Comparison of ENCODE assay signal across 12 mouse cellular contexts in genomic region chr10:68203322-68203721, GRCm38 (mm10).
"Had no signal": no experiment of that assay in that cellular context is flagged by ENCODE, and none has a peak within 500 bp of the region (broad histone marks: within the 10 kb centered on the region; RNA-seq: fewer than 3 reads in every experiment).

No protein-coding gene starts in this region.

- H3K9me3 ChIP-seq: limb, embryonic 15.5 days; liver, embryonic 13.5 days; lung, embryonic 15.5 days; midbrain, embryonic 13.5 days; neural tube, embryonic 12.5 days had no signal

- H3K27me3 ChIP-seq: limb, embryonic 15.5 days; liver, embryonic 13.5 days; lung, embryonic 15.5 days; midbrain, embryonic 13.5 days; neural tube, embryonic 12.5 days had no signal

- H3K4me3 ChIP-seq: left cerebral cortex, adult 2 months; limb, embryonic 15.5 days; liver, embryonic 13.5 days; lung, embryonic 15.5 days; midbrain, embryonic 13.5 days; neural tube, embryonic 12.5 days had no signal

- DNase-seq: kidney, adult 18-20 months; liver, embryonic 13.5 days; liver, postnatal 0 days; right cerebral cortex, postnatal 4 days; spleen, adult 18-20 months; thymus, adult 18-20 months; thymus, postnatal 25 days had no signal

- H3K36me3 ChIP-seq: liver, embryonic 13.5 days had no signal

- H3K9ac ChIP-seq: limb, embryonic 15.5 days; liver, embryonic 13.5 days; liver, postnatal 0 days; lung, embryonic 15.5 days; midbrain, embryonic 13.5 days; neural tube, embryonic 12.5 days had no signal

- H3K4me1 ChIP-seq: liver, embryonic 13.5 days had no signal

- H3K27ac ChIP-seq: left cerebral cortex, adult 2 months; limb, embryonic 15.5 days; liver, embryonic 13.5 days; lung, embryonic 15.5 days; midbrain, embryonic 13.5 days; neural tube, embryonic 12.5 days had no signal

- H3K4me2 ChIP-seq: limb, embryonic 15.5 days; liver, embryonic 13.5 days; lung, embryonic 15.5 days; midbrain, embryonic 13.5 days; neural tube, embryonic 12.5 days had no signal

- ATAC-seq: liver, postnatal 0 days; midbrain, embryonic 13.5 days had no signal
